In genomic region chr11:68385021-68385821, GRCm38 (mm10) we compare ENCODE assay signal across 8 mouse cellular contexts. TPM values are rescaled to one million over a fixed set of nuclear protein-coding genes. Genes with fewer than 3 reads are reported as not detected.
DNase-seq lines count a peak whose midpoint lies in the region; ATAC-seq lines count a peak whose summit lies in the region.

No protein-coding gene starts in this region.

- under 1% methylated on average over 94 of the region's 94 CpGs for WGBS in heart, embryonic 15.5 days
- WGBS in midbrain, embryonic 15.5 days: under 1% methylated on average over 94 of the region's 94 CpGs

- H3K9me3 ChIP-seq in heart, embryonic 15.5 days (replicated peaks): no peaks in the 10 kb centered on the region
- H3K9me3 ChIP-seq in midbrain, embryonic 15.5 days: no peaks in the 10 kb centered on the region

- no peaks in the 10 kb centered on the region for H3K36me3 ChIP-seq in heart, embryonic 15.5 days
- H3K36me3 ChIP-seq in midbrain, embryonic 15.5 days (replicated peaks): no peaks in the 10 kb centered on the region

- peak overlapping the region; percentile 96 for H3K4me2 ChIP-seq in heart, embryonic 15.5 days
- H3K4me2 ChIP-seq in midbrain, embryonic 15.5 days: peak overlapping the region; percentile 89

- no peak for ATAC-seq in heart, embryonic 15.5 days (replicated peaks; ENCODE audit: insufficient number of reproducible peaks, insufficient read depth, low FRiP score, low read depth)
- peak; percentile 37 for ATAC-seq in midbrain, embryonic 15.5 days (replicated peaks)

- DNase-seq in embryo, embryonic 10 days (ENCODE audit: low spot score): peak; percentile 57
- DNase-seq in embryo, embryonic 9.5 days (ENCODE audit: extremely low spot score): no peak
- DNase-seq in CD4-positive, CD25-positive, alpha-beta regulatory T cell, adult 2 months (ENCODE audit: low read depth, low spot score): peak; percentile 63
- peak; percentile 61 to 65 for DNase-seq in cerebellum, postnatal 25 days
- DNase-seq in kidney, postnatal 4 days: peak; percentile 68 to 78
- DNase-seq in yolk sac, embryonic 10.5 days (ENCODE audit: low spot score): peak; percentile 27

- peak overlapping the region; percentile 66 for H3K4me3 ChIP-seq in heart, embryonic 15.5 days
- peak overlapping the region; percentile 59 for H3K4me3 ChIP-seq in midbrain, embryonic 15.5 days

- H3K27me3 ChIP-seq in heart, embryonic 15.5 days: peaks cover 69% of the 10 kb centered on the region
- peaks cover 69% of the 10 kb centered on the region for H3K27me3 ChIP-seq in midbrain, embryonic 15.5 days (replicated peaks)

- H3K9ac ChIP-seq in heart, embryonic 15.5 days: peak overlapping the region; percentile 74
- H3K9ac ChIP-seq in midbrain, embryonic 15.5 days: peak overlapping the region; percentile 48

- peaks cover 35% of the 10 kb centered on the region for H3K4me1 ChIP-seq in heart, embryonic 15.5 days (replicated peaks)
- H3K4me1 ChIP-seq in midbrain, embryonic 15.5 days: peaks cover 40% of the 10 kb centered on the region

- H3K27ac ChIP-seq in heart, embryonic 15.5 days: peak overlapping the region; percentile 90; the same call in 1 of the 2 replicates
- H3K27ac ChIP-seq in midbrain, embryonic 15.5 days: peak overlapping the region; percentile 46; the same call in 1 of the 2 replicates

RNA-seq across cellular contexts. Expression of gene Ntn1, which starts 15.4 kb away (rescaled TPM):
- 18.3 and 21.6 TPM in 2 replicates for polyA plus RNA-seq in heart, embryonic 15.5 days (2015; fragmentation: Nextera tagmentation; extraction: Ambion mirVana)
- 22.7 and 23.2 TPM in 2 replicates for polyA plus RNA-seq in midbrain, embryonic 15.5 days (2015; fragmentation: Nextera tagmentation; extraction: Ambion mirVana)

RNA-seq across cellular contexts. Expression of gene Pik3r5, which starts 46.7 kb away (rescaled TPM):
- polyA plus RNA-seq in heart, embryonic 15.5 days (2015; fragmentation: Nextera tagmentation; extraction: Ambion mirVana): 0.68 and 1.5 TPM in 2 replicates
- 0.10 and 0.43 TPM in 2 replicates for polyA plus RNA-seq in midbrain, embryonic 15.5 days (2015; fragmentation: Nextera tagmentation; extraction: Ambion mirVana)
